Mouse (Mus musculus): ENCODE data around the gene Dapp1. TPM values are rescaled to one million over a fixed set of nuclear protein-coding genes. Genes with fewer than 3 reads are reported as not detected.
"Not testable (repeated sequence)": the region's sequence is repeated elsewhere in the genome, so short reads cannot be mapped to it uniquely, and the experiment has no call there.

Dapp1 gene
- total RNA-seq, 2 experiments from 2014 or later = 3.8 to 5.0 TPM

DNA sequence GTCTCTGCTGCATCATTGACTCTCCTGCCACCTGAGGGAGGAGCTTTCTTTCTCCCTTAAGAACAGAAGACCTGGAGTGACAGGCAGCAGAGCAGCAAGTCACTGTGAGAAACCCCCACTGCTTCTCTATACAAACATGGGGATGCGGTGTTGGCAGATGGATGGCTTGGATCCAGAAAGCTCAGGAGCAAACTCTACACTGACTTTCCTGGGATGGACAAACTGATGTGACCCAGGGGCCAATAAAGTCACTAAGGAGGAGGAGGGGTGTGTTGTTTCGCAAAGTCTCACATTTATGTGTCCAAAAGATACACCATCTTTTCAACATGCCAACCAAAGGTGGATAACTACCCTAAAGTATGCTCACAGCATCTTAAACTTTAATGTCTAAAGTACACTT is 12.9 kb upstream of the Dapp1 start:
- intact Hi-C loops (cut with DNase I) = loop anchor here (5.0 kb wide), 1 partner anchor 73 kb away; the partner anchor contains the start of genes 1110002E22Rik and Gm5105
- DNase-seq = no peak

GRCm38 (mm10) chr3:137992366-137992765 is 11.0 kb upstream of the Dapp1 start:
- DNase-seq = no peak
- intact Hi-C loops (cut with DNase I) = loop anchor here (5.0 kb wide), 1 partner anchor 75 kb away; the partner anchor contains the start of genes 1110002E22Rik and Gm5105

DNA sequence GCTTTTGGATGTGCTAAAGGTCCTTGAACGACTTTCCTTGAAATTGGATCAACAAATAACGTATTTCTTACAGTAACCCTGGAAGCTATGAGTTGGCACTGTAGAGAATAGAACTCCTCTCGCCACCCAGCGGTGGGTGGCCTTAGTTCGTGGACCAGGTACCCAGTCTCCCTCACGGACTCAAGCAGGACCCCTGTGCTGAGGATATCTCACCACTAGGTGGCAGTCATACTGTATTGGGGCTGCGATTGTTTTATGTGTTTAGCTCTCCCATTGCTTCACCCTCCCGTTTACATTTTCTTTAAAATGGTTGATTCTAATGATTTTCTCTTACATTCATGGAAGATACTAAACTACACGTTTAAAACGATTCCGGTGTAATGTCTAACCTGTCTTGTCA is 9.8 kb upstream of the Dapp1 start:
- intact Hi-C loops (cut with DNase I) = loop anchor here (1.0 to 5.0 kb wide), 4 partner anchors 76 to 214 kb away; partner anchors contain the start of genes 1110002E22Rik, Dnajb14 and Gm5105
- DNase-seq = peak; percentile 81 to 87

- no peak for DNase-seq
- intact Hi-C loops (cut with DNase I) = loop anchor here (5.0 kb wide), 1 partner anchor 52 kb away; no protein-coding TSS in a partner anchor
These were observed 8.1 kb upstream of the Dapp1 start for GRCm38 (mm10) chr3:137989405-137989804.

GRCm38 (mm10) chr3:137980435-137981381 is 637 bp downstream of the Dapp1 start:
- intact Hi-C loops (cut with DNase I) = no loop called here
- DNase-seq = no peak

GRCm38 (mm10) chr3:137978233-137978632 is 3.1 kb downstream of the Dapp1 start:
- intact Hi-C loops (cut with DNase I) = no loop called here
- DNase-seq = no peak

DNA sequence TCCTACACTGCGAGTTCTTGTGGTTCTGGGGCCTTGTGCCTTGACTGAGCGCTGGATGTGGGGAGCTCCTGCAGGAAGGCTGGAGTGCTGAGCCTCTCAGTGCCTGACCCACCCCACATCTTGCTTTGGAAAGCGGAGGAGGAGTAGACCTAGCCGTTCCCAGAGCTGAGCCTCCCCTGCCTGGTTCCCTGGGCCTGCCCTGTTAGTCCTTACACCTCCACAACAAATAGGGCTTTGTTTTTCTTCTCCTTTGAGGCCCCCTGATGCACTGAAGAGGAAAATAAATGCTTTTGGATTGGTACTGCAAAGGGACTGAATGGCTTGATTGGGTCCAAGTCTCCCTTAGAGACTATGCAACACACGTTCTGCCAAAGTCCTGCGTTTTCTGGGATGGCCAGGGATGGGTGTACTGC is 3.7 kb downstream of the Dapp1 start:
- no peak for DNase-seq
- intact Hi-C loops (cut with DNase I) = no loop called here

DNA sequence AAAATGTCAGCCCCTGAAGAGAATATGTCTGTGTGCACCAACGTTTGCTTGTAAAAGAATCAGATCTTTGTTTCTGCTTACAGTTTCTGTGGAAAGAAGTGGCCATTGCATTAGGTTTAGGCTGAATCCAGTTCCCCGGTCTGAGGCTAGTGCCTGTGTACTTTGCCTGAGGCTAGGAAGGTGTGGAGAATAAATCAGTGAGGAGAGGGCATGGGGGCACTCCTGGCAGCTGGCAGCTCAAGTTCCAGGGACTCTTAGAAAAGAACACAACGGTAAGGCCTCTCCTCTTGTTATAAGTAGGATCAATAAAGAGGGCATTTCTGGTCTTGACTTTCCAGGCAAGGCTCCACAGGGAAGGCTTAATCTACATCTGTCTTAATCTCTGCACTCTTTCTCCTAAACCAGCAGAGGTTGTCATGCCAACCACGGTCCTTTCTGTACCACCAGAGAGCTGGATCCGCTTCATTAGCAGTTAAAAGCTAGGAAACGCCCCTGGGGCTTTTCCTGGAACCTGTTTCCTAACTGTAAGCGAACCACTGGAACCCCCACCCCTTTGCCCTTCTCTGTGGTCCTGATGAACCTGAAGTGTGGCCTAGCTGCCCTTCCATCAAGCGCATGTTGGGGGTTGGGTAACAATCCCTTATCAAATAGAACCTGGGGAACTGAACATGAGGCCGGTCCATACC is 4.3 kb downstream of the Dapp1 start:
- no peak for DNase-seq
- intact Hi-C loops (cut with DNase I) = no loop called here

GRCm38 (mm10) chr3:137975856-137976423 is 5.4 kb downstream of the Dapp1 start:
- DNase-seq = no peak
- intact Hi-C loops (cut with DNase I) = no loop called here

- DNase-seq = no peak
- intact Hi-C loops (cut with DNase I) = no loop called here
These were observed 5.9 kb downstream of the Dapp1 start for GRCm38 (mm10) chr3:137975435-137975834.

GRCm38 (mm10) chr3:137974306-137974705 is 7.0 kb downstream of the Dapp1 start:
- intact Hi-C loops (cut with DNase I) = no loop called here
- no peak for DNase-seq

DNA sequence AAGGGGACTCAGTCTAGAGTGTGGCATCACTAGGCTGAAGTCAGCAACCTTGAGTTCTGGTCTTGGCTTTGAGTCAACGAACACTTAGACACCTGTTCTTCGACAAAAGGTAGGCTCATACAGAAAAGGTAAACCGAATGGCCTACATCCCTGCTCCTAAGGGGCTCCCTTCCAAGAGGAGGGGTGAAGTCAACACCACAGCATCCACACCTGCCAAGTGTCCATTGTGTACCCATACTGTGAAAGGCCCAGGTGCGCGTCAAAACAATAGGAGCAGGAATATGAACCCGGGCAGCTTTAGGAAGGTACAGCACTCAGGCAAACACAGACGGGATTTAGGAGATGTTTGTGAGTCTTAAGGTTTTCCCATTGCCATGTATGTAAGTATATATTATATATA is 8.4 kb downstream of the Dapp1 start:
- intact Hi-C loops (cut with DNase I) = no loop called here
- DNase-seq = no peak

- intact Hi-C loops (cut with DNase I) = no loop called here
These were observed 9.1 kb downstream of the Dapp1 start for GRCm38 (mm10) chr3:137972224-137972623.

GRCm38 (mm10) chr3:137969951-137970350 is 11.4 kb downstream of the Dapp1 start:
- intact Hi-C loops (cut with DNase I) = no loop called here
- no peak for DNase-seq

More at GRCm38 (mm10) chr3:137972224-137972623, 9.1 kb downstream of the Dapp1 start:
- no peak for DNase-seq

- intact Hi-C loops (cut with DNase I) = no loop called here
These were observed 12.4 kb downstream of the Dapp1 start for GRCm38 (mm10) chr3:137968820-137969486.

DNA sequence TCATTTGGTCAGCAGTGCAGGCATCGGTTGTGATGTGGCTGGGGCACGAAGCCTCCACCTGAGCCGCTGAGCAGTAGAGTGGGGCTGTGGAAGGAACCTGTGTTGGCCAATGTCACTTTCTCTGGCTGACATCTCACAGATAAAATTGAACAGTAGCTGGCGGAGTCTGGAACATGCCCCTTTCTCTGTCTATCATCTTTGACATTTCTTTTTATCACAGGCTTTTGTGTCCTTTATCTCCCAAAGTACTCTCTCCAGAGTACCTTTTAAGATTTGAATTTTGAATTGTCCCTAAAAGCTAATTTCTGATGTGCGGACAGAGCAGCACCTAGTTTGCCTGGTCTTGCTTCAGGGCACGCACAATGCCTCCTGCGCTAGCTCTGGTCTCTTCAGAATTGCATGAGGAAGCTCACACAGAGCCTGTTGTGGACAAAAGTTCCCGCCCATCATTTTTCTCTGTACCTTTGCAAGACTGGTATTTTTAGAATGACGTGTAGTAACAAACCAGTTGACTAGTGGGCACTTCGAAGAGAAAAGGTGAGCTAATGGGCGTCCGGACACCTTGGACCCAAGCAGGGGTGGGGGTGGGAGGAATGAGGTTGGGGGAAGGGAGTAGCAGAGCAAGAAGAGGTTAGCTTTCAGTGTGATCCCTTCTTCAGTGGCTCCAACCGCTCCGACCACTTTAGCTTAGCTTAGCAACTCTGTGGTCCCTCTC is 13.1 kb downstream of the Dapp1 start:
- DNase-seq = no peak
- intact Hi-C loops (cut with DNase I) = no loop called here

More at GRCm38 (mm10) chr3:137968820-137969486, 12.4 kb downstream of the Dapp1 start:
- no peak for DNase-seq

DNA sequence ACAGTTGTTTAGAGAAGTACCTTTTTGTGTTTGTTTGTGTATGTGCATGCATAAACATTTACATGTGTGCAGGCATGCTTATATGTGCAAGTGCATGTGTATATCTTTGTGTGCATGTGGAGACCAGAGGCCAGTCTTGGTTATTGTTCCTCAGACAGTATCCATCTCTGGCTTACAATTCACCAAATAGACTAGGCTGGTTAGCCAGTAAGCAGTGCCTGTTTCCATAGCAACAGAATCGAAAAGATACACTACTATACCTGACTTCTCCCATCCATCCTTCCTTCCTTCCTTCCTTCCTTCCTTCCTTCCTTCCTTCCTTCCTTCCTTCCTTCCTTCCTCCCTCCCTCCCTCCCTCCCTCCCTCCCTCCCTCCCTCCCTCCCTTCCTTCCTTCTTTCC is 17.3 kb downstream of the Dapp1 start:
- DNase-seq; intact Hi-C loops (cut with DNase I): not testable (repeated sequence)

- no peak for DNase-seq
These were observed 17.8 kb downstream of the Dapp1 start for GRCm38 (mm10) chr3:137963508-137963907.

DNA sequence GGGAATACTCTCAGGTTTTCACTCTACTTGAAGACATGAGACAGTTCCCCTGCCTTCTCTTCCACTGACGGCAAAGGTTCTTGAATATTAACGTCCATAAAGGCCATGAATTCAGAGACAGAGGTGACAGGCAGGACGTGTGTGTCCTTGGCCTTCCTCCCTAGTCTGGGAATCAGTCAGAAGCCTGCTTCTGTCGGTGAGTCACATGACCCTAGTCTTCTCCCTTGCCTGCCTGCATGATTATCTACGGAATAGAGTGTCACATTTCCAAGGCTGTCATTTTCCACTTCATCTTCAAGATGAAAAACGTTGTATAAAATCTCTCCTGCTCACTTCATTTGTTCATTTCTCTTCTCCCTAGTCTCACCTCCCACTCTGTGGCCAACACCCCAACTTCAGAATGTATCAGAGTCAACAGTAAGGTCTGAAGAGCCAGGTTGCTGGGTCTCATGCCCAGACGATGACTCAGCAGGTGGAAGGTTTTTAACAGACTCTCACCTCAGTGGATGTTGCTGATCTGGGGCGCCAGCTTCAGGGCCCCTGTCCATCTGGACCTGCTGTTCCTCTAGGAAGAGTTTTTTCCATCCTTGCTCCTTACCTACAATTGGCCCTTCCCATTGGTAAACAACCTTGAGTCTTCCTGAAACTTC is 19.5 kb downstream of the Dapp1 start:
- intact Hi-C loops (cut with DNase I) = no loop called here
- no peak for DNase-seq

More at GRCm38 (mm10) chr3:137963508-137963907, 17.8 kb downstream of the Dapp1 start:
- intact Hi-C loops (cut with DNase I) = no loop called here

All from heart, postnatal 14 days (tissue).